8 mouse cellular contexts compared by ENCODE assay signal in the genomic region with DNA sequence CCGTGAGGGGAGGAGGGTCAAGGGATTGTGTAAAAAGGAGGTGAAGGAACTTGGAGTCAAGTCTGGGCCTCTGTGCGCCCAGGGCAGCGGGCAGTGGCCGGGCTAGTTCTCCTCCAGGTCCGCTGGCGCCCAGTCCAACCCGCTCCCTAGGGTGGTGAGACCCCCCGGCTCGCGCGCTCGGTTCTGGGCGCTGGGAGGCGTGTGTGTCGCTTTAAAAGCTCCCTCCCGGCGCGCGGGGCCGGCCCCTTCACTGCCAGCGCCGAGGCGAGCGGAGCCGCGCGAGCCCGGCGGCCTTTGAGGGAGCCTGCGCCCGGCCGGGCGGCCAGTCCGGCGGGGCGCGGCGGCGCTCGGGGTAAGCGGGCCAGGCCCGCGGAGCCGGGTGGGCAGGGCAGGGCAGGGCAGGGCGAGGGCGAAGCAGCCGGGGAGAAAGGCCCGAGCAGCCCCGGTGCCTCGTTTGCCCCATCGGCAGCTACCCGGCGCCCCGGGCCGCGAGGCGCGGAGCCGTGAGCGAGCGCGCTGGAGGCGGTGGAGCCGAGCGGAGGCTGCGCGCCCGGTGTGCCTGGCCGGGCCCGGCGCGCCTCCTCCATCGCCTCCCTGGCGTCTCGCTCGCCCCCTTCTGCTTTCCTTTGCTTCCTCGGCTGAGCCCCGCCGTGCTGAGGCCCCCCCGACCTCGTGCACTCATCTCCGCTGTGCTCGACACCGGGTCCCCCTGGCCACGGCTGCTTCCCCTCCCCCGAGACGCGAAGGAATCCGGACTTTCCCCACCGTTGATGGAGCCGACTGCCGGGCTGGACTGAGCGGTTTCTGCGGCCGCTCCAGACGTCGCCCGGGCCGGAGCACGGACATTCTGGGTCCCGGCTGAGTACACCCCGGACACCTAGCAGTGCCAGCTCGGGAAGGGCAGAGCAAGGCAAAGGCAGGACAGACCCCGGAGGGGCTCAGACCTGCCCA. TPM values are rescaled to one million over a fixed set of nuclear protein-coding genes. Genes with fewer than 3 reads are reported as not detected.
A peak's percentile ranks its signal among the peaks of the same experiment; 100 is the strongest.
DNase-seq lines count a peak whose midpoint lies in the region; ATAC-seq and TF ChIP-seq lines count a peak whose summit lies in the region.

A gene (plus strand): TSS at position 753 of the 951 bp plus-strand sequence.

- peaks cover 9% of the 10 kb centered on the region for H3K4me1 ChIP-seq in cortical plate, adult 2 months (ENCODE audit: control insufficient read depth, insufficient read depth, low read length)
- H3K4me1 ChIP-seq in intestine, embryonic 14.5 days (replicated peaks; ENCODE audit: control insufficient read depth, insufficient read depth, low read length): no peaks in the 10 kb centered on the region; the same call in 1 of the 2 replicates
- peaks cover 23% of the 10 kb centered on the region for H3K4me1 ChIP-seq in limb, embryonic 11.5 days (ENCODE audit: control insufficient read depth, insufficient read depth, low read length)
- H3K4me1 ChIP-seq in midbrain, embryonic 14.5 days (ENCODE audit: control insufficient read depth, insufficient read depth, low read length): peaks cover 24% of the 10 kb centered on the region
- H3K4me1 ChIP-seq in testis, adult 2 months (ENCODE audit: control insufficient read depth, insufficient read depth, low read length): peaks cover 15% of the 10 kb centered on the region

- ATAC-seq in intestine, embryonic 14.5 days (replicated peaks; ENCODE audit: low FRiP score, low TSS enrichment, low read depth): peak; percentile 75
- peak; percentile 63 for ATAC-seq in limb, embryonic 11.5 days (ENCODE audit: insufficient number of reproducible peaks, low FRiP score, low TSS enrichment, low read depth)
- ATAC-seq in midbrain, embryonic 14.5 days (ENCODE audit: low FRiP score, low TSS enrichment): peak; percentile 77

- no peak; the same call in 1 of the 2 replicates for TF ChIP-seq CTCF in left cerebral cortex, adult 2 months (IDR thresholded peaks at IDR 0.05)
- TF ChIP-seq CTCF in cortical plate, adult 2 months (IDR thresholded peaks at IDR 0.05; ENCODE audit: extremely low read depth, insufficient read depth, low read length): no peak
- no peak for TF ChIP-seq CTCF in testis, adult 2 months (IDR thresholded peaks at IDR 0.05; ENCODE audit: control insufficient read depth, insufficient read depth, insufficient replicate concordance, low read depth, low read length)

- peak; percentile 29; the same call in 1 of the 2 replicates for TF ChIP-seq POLR2A in cortical plate, adult 2 months (IDR thresholded peaks at IDR 0.05; ENCODE audit: extremely low read depth, insufficient read depth, low read length)
- no peak for TF ChIP-seq POLR2A in testis, adult 2 months (IDR thresholded peaks at IDR 0.05; ENCODE audit: control insufficient read depth, low read depth, low read length)

- peak within 1 kb of the TSS; percentile 88 for H3K4me3 ChIP-seq in left cerebral cortex, adult 2 months
- H3K4me3 ChIP-seq in cortical plate, adult 2 months (ENCODE audit: insufficient read depth, low read length): peak within 1 kb of the TSS; percentile 93
- H3K4me3 ChIP-seq in intestine, embryonic 14.5 days (ENCODE audit: low read depth, low read length): peak within 1 kb of the TSS; percentile 54
- peak within 1 kb of the TSS; percentile 65 for H3K4me3 ChIP-seq in limb, embryonic 11.5 days (ENCODE audit: low read depth, low read length)
- H3K4me3 ChIP-seq in midbrain, embryonic 14.5 days (replicated peaks; ENCODE audit: low read depth, low read length): peak within 1 kb of the TSS; percentile 71
- H3K4me3 ChIP-seq in testis, adult 2 months (ENCODE audit: control insufficient read depth, low read depth, low read length): peak within 1 kb of the TSS; percentile 78

- H3K9ac ChIP-seq in intestine, embryonic 14.5 days (ENCODE audit: low read length): peak within 1 kb of the TSS; percentile 53
- H3K9ac ChIP-seq in limb, embryonic 11.5 days (ENCODE audit: low read length): peak within 1 kb of the TSS; percentile 82
- peak within 1 kb of the TSS; percentile 91 for H3K9ac ChIP-seq in midbrain, embryonic 14.5 days (replicated peaks; ENCODE audit: low read length)

- intact Hi-C loops in left cerebral cortex, adult 2 months (cut with DNase I): loop anchor here (2.0 to 5.0 kb wide), 2 partner anchors 45 to 116 kb away; a partner anchor contains a TSS

- peak within 1 kb of the TSS; percentile 99 for H3K4me2 ChIP-seq in intestine, embryonic 14.5 days (ENCODE audit: low read length)
- peak within 1 kb of the TSS; percentile 98 for H3K4me2 ChIP-seq in limb, embryonic 11.5 days (ENCODE audit: low read depth, severe bottlenecking)
- H3K4me2 ChIP-seq in midbrain, embryonic 14.5 days (ENCODE audit: low read length): peak within 1 kb of the TSS; percentile 93

- under 1% methylated on average over 89 of the region's 104 CpGs for WGBS in intestine, embryonic 14.5 days
- under 1% methylated on average over 68 of the region's 104 CpGs for WGBS in limb, embryonic 11.5 days
- WGBS in midbrain, embryonic 14.5 days: under 1% methylated on average over 85 of the region's 104 CpGs

- peaks cover 22% of the 10 kb centered on the region for H3K27me3 ChIP-seq in intestine, embryonic 14.5 days (replicated peaks; ENCODE audit: control insufficient read depth, insufficient read depth, low read length)
- H3K27me3 ChIP-seq in limb, embryonic 11.5 days (ENCODE audit: control insufficient read depth, insufficient read depth, low read length): peaks cover 5% of the 10 kb centered on the region; the same call in 1 of the 2 replicates
- H3K27me3 ChIP-seq in midbrain, embryonic 14.5 days (ENCODE audit: control insufficient read depth, insufficient read depth, low read length): peaks cover 11% of the 10 kb centered on the region; the same call in 1 of the 2 replicates
- no peaks in the 10 kb centered on the region for H3K27me3 ChIP-seq in testis, adult 2 months (ENCODE audit: control insufficient read depth, insufficient read depth, low read length)

- H3K9me3 ChIP-seq in intestine, embryonic 14.5 days (ENCODE audit: control insufficient read depth, low read length): no peaks in the 10 kb centered on the region
- H3K9me3 ChIP-seq in limb, embryonic 11.5 days (ENCODE audit: control insufficient read depth, low read length): no peaks in the 10 kb centered on the region
- H3K9me3 ChIP-seq in midbrain, embryonic 14.5 days (ENCODE audit: control insufficient read depth, low read length): no peaks in the 10 kb centered on the region

- no peaks in the 10 kb centered on the region; the same call in 1 of the 2 replicates for H3K36me3 ChIP-seq in intestine, embryonic 14.5 days (ENCODE audit: control insufficient read depth, insufficient read depth, low read length)
- H3K36me3 ChIP-seq in limb, embryonic 11.5 days (ENCODE audit: control insufficient read depth, insufficient read depth, low read length): no peaks in the 10 kb centered on the region
- H3K36me3 ChIP-seq in midbrain, embryonic 14.5 days (ENCODE audit: control insufficient read depth, insufficient read depth, low read length): 0 out of 2 replicates have a peak, but pooled peaks cover 2% of the 10 kb centered on the region
- H3K36me3 ChIP-seq in testis, adult 2 months (ENCODE audit: control insufficient read depth, insufficient read depth, low read length): no peaks in the 10 kb centered on the region

- DNase-seq in left cerebral cortex, adult 2 months (ENCODE audit: extremely low spot score in 1 of 2, low spot score in 2 of 2): peak; percentile 70 to 73
- DNase-seq in left cerebral cortex, adult 9 months (ENCODE audit: low spot score in 2 of 2): no peak
- DNase-seq in gastrocnemius, postnatal 25 days: peak; percentile 66
- peak; percentile 82 for DNase-seq in intestine, embryonic 14.5 days (ENCODE audit: low spot score)
- DNase-seq in limb, embryonic 11.5 days (ENCODE audit: low spot score): peak; percentile 76
- DNase-seq in midbrain, embryonic 14.5 days: peak; percentile 89

- peak within 1 kb of the TSS; percentile 93 for H3K27ac ChIP-seq in left cerebral cortex, adult 2 months
- peak within 1 kb of the TSS; percentile 96 for H3K27ac ChIP-seq in cortical plate, adult 2 months (ENCODE audit: insufficient read depth, low read length)
- peak within 1 kb of the TSS; percentile 61 for H3K27ac ChIP-seq in intestine, embryonic 14.5 days (ENCODE audit: low read depth)
- H3K27ac ChIP-seq in limb, embryonic 11.5 days (replicated peaks; ENCODE audit: low read depth, low read length): 0 out of 2 replicates have a peak within 1 kb of the TSS, but pooled peaks have one; percentile 36
- H3K27ac ChIP-seq in midbrain, embryonic 14.5 days (replicated peaks; ENCODE audit: low read depth, low read length): peak within 1 kb of the TSS; percentile 93
- H3K27ac ChIP-seq in testis, adult 2 months (ENCODE audit: control insufficient read depth, insufficient read depth, low read depth, low read length): no peak within 1 kb of the TSS

RNA-seq across cellular contexts. Expression of the gene that starts here (rescaled TPM):
- total RNA-seq in left cerebral cortex, adult 2 months (2021): 100 to 1,000 TPM; 214 to 230 TPM
- polyA plus RNA-seq in cortical plate, adult 2 months (2012; rRNA removed): 130 and 143 TPM in 2 replicates
- 10 to 100 TPM; 11.1 to 12.3 TPM for total RNA-seq in gastrocnemius, postnatal 25 days (2021)
- 1.2 and 1.9 TPM in 2 replicates for polyA plus RNA-seq in intestine, embryonic 14.5 days (2014; fragmentation: Nextera tagmentation; extraction: Ambion mirVana)
- polyA plus RNA-seq in limb, embryonic 11.5 days (2014; fragmentation: Nextera tagmentation; extraction: Ambion mirVana): 1.7 and 2.2 TPM in 2 replicates
- 10.5 and 21.2 TPM in 2 replicates for polyA plus RNA-seq in midbrain, embryonic 14.5 days (2014; fragmentation: Nextera tagmentation; extraction: Ambion mirVana)
- 1.4 and 1.9 TPM in 2 replicates for polyA plus RNA-seq in testis, adult 2 months (2012; rRNA removed)

Comparison
In these comparisons a context has a peak if more than half of its experiments do, and no peak if none do; other contexts are left out.
1. RNA of the gene that starts here (total RNA-seq): 214 to 230 TPM in left cerebral cortex, adult 2 months; 11.1 to 12.3 TPM in gastrocnemius, postnatal 25 days; every median in the first group is over 10 times any median in the second.
2. DNase-seq: peak in left cerebral cortex, adult 2 months (2 of 2), gastrocnemius, postnatal 25 days (single experiment), intestine, embryonic 14.5 days (single experiment), limb, embryonic 11.5 days (single experiment) and midbrain, embryonic 14.5 days (single experiment); none in left cerebral cortex, adult 9 months (0 of 2).
3. Peak in every context shown above with its lines, with median percentiles within 50 percentile points of each other: H3K4me3 ChIP-seq, ATAC-seq, H3K4me2 ChIP-seq and H3K9ac ChIP-seq.